Mouse (Mus musculus): ENCODE results near the gene Slc17a7. TPM values are rescaled to one million over a fixed set of nuclear protein-coding genes. Genes with fewer than 3 reads are reported as not detected.

Gene Slc17a7
- polyA plus RNA-seq, 1 experiment from 2014 or later = 0.42 TPM

- Histone ChIP-seq H3K4me2 (peak overlapping the region; percentile 96), H3K27ac (peak overlapping the region; percentile 92), H3K4me1 (replicated peaks) (peaks cover 63% of the 10 kb centered on the region), H3K27me3 (no peaks in the 10 kb centered on the region), H3K9ac (peak overlapping the region; percentile 99), H3K36me3 (peaks cover 44% of the 10 kb centered on the region), H3K4me3 (peak overlapping the region; percentile 92; the same call in 1 of the 2 replicates), H3K9me3 (no peaks in the 10 kb centered on the region)
- 79% methylated on average over 17 of the region's 17 CpGs for WGBS
- ATAC-seq (ENCODE audit: low FRiP score) = no peak
Measured at GRCm38 (mm10) chr7:45126147-45126843, 37.5 kb upstream of the Slc17a7 start.

DNA sequence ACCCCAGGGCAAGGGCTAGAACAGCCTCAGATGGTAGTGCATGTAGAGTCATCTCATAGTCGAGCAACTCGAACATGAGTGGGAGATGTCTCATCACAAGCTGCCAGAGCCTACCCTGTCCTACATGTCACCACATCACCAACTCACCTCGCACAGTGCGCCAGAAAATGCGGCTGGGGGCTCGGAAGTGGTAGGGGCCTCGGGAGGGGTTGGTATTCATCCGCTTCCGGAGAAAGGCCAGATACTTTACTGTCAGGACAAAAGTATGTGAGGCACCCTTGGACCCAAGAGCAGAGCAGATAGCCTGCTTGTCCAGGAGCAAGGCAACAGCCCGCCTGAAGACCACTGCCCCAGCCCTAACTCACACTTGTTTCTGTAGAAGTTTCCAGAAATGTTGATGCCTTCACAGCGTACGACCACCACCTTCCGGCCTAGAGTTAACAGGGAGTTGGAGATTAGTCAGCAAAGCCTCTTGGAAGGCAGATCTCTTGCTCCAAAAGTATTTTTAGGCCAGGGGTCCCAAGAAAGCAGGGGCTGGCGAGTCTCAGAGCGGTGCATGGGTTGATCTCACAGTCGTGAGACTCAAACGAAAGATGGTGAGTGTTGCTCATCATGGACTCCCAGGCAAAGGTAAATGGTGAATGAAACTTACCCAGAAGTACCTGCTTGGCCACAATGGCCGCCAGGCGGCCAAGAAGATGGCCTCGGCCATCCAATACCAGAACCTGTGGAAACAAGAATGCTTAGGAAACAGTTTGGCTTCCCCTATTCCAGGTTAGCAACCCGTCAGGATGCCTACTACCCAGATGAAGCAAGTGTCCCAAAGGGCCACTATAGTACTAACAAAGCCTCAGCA is 36.7 kb upstream of the Slc17a7 start:
- Histone ChIP-seq H3K27me3 (no peaks in the 10 kb centered on the region), H3K36me3 (peaks cover 36% of the 10 kb centered on the region), H3K4me3 (peak overlapping the region; percentile 92), H3K9me3 (no peaks in the 10 kb centered on the region), H3K27ac (peak overlapping the region; percentile 92), H3K4me2 (peak overlapping the region; percentile 96), H3K4me1 (replicated peaks) (peaks cover 55% of the 10 kb centered on the region), H3K9ac (peak overlapping the region; percentile 99)
- ATAC-seq (ENCODE audit: low FRiP score) = no peak
- WGBS = 46% methylated on average over 21 of the region's 21 CpGs

GRCm38 (mm10) chr7:45127700-45128224 is 36.0 kb upstream of the Slc17a7 start:
- under 1% methylated on average over 6 of the region's 6 CpGs for WGBS
- H3K9ac ChIP-seq = peak overlapping the region; percentile 99
- peak overlapping the region; percentile 92 for H3K4me3 ChIP-seq
- peaks cover 29% of the 10 kb centered on the region for H3K36me3 ChIP-seq
- H3K4me1 ChIP-seq (replicated peaks) = peaks cover 49% of the 10 kb centered on the region
- no peak for ATAC-seq (ENCODE audit: low FRiP score)
- peak overlapping the region; percentile 96 for H3K4me2 ChIP-seq
- no peaks in the 10 kb centered on the region for H3K9me3 ChIP-seq
- H3K27me3 ChIP-seq = no peaks in the 10 kb centered on the region
- H3K27ac ChIP-seq = peak overlapping the region; percentile 92

DNA sequence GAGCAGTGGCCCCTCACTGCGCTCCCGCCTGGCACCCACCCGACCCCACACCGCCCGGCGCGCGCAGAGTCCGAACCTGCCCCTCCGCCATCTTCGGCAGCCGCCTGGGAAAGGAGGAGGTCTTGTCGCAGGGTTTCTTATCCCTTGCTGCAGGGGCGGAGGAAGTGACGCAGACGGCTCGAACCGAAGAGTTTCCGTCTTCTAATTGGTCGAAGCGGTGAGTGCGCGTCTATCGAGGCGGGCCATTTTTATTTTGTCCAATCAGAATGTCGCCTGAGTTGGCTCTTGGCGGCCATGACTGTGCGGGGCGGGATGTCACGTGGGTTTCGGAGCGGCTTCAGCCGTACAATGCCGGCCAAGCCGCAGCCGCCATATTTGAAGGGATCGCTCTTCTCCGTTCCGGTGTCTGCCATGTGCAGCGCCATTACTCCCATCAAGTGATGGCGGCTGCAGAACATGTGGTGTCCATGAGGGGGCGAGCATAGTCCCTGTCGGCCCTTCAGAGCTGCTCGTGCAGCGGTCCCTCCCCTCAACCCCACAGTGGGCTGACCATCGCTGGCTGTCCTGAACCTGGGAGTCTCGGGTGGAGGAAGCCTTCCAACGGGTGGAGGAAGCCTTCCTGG is 35.0 kb upstream of the Slc17a7 start, which contains the start of gene Rpl13a:
Gene Rpl13a (minus strand): TSS at position 138 of the 623 bp plus-strand sequence.
- Histone ChIP-seq H3K4me3 (peak within 1 kb of the TSS; percentile 92), H3K9me3 (no peaks in the 10 kb centered on the region), H3K4me2 (peak within 1 kb of the TSS; percentile 96), H3K9ac (peak within 1 kb of the TSS; percentile 99), H3K27ac (peak within 1 kb of the TSS; percentile 95), H3K27me3 (0 out of 2 replicates have a peak, but pooled peaks cover 1% of the 10 kb centered on the region), H3K36me3 (peaks cover 27% of the 10 kb centered on the region), H3K4me1 (replicated peaks) (peaks cover 41% of the 10 kb centered on the region)
- ATAC-seq (ENCODE audit: low FRiP score) = peak; percentile 94
- under 1% methylated on average over 48 of the region's 48 CpGs for WGBS

- H3K9ac ChIP-seq = peak overlapping the region; percentile 68
- peak overlapping the region; percentile 92 for H3K4me3 ChIP-seq
- H3K4me2 ChIP-seq = peak overlapping the region; percentile 61
- peaks cover 27% of the 10 kb centered on the region for H3K36me3 ChIP-seq
- peaks cover 41% of the 10 kb centered on the region for H3K4me1 ChIP-seq (replicated peaks)
- no peak for ATAC-seq (ENCODE audit: low FRiP score)
- H3K9me3 ChIP-seq = no peaks in the 10 kb centered on the region
- WGBS = under 1% methylated on average over 17 of the region's 17 CpGs
- peak overlapping the region; percentile 95 for H3K27ac ChIP-seq
- H3K27me3 ChIP-seq = 0 out of 2 replicates have a peak, but pooled peaks cover 2% of the 10 kb centered on the region
Measured at GRCm38 (mm10) chr7:45129318-45129717, 34.4 kb upstream of the Slc17a7 start.

DNA sequence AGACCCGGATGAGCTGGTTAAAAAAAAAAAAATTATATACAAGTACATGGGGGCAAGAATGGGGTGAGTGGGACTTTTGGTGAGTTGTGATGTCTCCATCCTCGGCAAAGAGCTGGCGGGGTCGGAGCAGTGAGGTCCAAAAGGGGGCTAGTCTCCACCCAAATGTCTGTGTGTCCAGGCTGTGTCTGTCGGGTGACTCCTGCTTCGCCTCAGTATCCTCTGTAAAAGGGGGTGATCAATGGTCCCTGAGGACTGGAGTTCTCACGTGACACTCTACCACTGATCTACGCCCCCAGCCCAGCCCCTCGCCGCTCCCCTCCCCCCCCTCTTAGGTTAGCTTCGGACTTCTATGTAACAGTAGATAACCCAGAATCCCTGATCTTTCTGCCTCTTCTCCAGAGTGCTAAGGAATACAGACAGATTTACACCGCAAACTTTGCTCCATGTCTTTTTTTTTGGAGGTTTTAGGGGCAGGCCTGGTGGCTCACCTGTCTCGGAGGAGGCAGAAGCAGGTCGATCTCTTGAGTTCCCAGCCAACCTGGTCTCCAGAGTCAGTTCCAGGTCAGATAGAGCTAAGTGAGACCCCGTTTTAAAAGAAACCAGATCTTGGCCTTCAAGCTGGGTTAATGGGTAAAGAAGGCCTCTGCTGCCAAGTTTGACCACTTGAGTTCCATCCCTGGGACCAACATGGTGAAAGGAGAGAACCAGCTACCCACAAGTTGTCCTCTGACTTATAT is 33.8 kb upstream of the Slc17a7 start:
- 52% methylated on average over 15 of the region's 15 CpGs for WGBS

DNA sequence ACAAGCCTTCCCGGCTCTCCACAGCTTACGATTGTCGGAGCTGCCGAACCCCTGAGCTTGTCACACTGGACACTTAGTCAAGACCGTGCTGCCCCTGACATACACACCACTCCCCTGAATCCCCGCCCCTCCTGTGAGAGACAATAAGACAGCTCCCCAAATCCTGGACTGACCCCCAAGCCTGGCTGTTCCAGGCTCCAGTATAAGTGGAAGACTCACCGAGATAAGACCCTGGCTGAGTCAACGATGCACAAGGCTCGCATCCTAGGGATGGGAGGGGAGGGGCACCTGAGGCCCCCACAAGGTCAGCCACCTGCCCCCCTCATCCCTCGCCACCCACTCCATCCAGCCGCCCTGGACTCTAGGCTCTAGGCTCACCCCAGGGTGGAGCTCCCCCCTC is 31.9 kb upstream of the Slc17a7 start:
- H3K4me1 ChIP-seq (replicated peaks) = peaks cover 31% of the 10 kb centered on the region
- H3K9ac ChIP-seq = no peak overlapping the region
- ATAC-seq (ENCODE audit: low FRiP score) = no peak
- no peak overlapping the region for H3K27ac ChIP-seq
- peaks cover 23% of the 10 kb centered on the region for H3K27me3 ChIP-seq
- H3K4me3 ChIP-seq = no peak overlapping the region
- H3K4me2 ChIP-seq = no peak overlapping the region
- 76% methylated on average over 11 of the region's 11 CpGs for WGBS
- H3K36me3 ChIP-seq = peaks cover 7% of the 10 kb centered on the region
- H3K9me3 ChIP-seq = no peaks in the 10 kb centered on the region

More for the DNA sequence above, 33.8 kb upstream of the Slc17a7 start:
- peak overlapping the region; percentile 92 for H3K4me3 ChIP-seq
- peaks cover 9% of the 10 kb centered on the region; the same call in 1 of the 2 replicates for H3K27me3 ChIP-seq
- peaks cover 36% of the 10 kb centered on the region for H3K4me1 ChIP-seq (replicated peaks)
- peak overlapping the region; percentile 95 for H3K27ac ChIP-seq
- peak overlapping the region; percentile 61 for H3K4me2 ChIP-seq
- no peaks in the 10 kb centered on the region for H3K9me3 ChIP-seq
- ATAC-seq (ENCODE audit: low FRiP score) = no peak
- peak overlapping the region; percentile 68 for H3K9ac ChIP-seq
- H3K36me3 ChIP-seq = peaks cover 26% of the 10 kb centered on the region

- WGBS = 81% methylated on average over 8 of the region's 8 CpGs
- Histone ChIP-seq H3K4me1 (replicated peaks) (peaks cover 22% of the 10 kb centered on the region), H3K36me3 (no peaks in the 10 kb centered on the region), H3K4me3 (no peak overlapping the region), H3K27me3 (peaks cover 35% of the 10 kb centered on the region), H3K27ac (no peak overlapping the region), H3K4me2 (no peak overlapping the region), H3K9ac (no peak overlapping the region), H3K9me3 (no peaks in the 10 kb centered on the region)
- no peak for ATAC-seq (ENCODE audit: low FRiP score)
Measured at GRCm38 (mm10) chr7:45133446-45134159, 30.1 kb upstream of the Slc17a7 start.

DNA sequence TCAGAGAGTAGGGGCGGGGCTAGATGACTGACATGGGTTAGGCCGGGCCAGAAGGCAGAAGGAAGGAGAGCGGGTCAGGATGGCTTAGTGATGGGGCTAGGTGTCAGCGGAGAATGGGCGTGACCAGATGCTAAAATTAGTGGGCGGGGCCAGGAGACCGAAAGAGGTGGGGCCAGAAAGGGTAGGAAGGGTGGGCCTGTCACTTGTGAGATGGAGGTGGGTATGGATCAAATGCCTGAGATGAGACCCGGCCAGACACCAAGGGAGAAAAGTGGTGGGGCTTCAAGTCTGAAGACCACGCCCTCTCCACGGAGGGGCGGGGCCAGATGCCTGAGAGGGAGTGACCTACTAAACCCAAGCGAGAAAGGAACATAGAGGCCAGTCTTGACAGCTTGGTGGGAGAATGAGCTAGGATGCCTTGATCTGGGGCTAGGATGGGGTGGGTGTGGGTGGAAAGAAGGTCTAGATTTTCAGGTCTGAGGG is 29.2 kb upstream of the Slc17a7 start:
- 10% methylated on average over 12 of the region's 12 CpGs for WGBS
- H3K4me2 ChIP-seq = no peak overlapping the region
- H3K9me3 ChIP-seq = no peaks in the 10 kb centered on the region
- H3K27ac ChIP-seq = no peak overlapping the region
- peaks cover 18% of the 10 kb centered on the region for H3K4me1 ChIP-seq (replicated peaks)
- no peaks in the 10 kb centered on the region for H3K36me3 ChIP-seq
- H3K9ac ChIP-seq = no peak overlapping the region
- H3K4me3 ChIP-seq = no peak overlapping the region
- H3K27me3 ChIP-seq = peaks cover 35% of the 10 kb centered on the region
- no peak for ATAC-seq (ENCODE audit: low FRiP score)

DNA sequence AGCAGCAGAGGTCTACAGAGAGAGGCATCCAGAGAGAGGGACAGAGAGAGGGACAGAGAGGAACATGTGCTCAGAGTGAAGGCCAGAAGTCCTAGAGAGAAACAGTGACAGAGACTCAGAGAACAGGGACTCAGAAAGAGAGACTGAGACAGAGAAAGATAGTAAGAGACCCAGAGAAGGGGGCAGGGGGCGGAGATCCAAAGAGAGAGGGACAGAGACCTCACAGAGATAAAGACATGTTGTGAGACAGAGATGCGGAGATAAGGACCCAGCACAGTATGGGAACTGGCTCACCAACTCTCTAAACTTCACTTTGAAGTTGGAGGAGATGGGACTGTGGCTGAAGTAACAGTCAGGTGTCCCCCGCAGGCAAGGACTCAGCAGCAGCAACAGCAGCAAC is 28.4 kb upstream of the Slc17a7 start:
- Histone ChIP-seq H3K9me3 (no peaks in the 10 kb centered on the region), H3K27me3 (peaks cover 35% of the 10 kb centered on the region), H3K9ac (peak overlapping the region; percentile 62; the same call in 1 of the 2 replicates), H3K4me2 (peak overlapping the region; percentile 58; the same call in 1 of the 2 replicates), H3K27ac (no peak overlapping the region), H3K36me3 (no peaks in the 10 kb centered on the region), H3K4me3 (peak overlapping the region; percentile 39; the same call in 1 of the 2 replicates), H3K4me1 (replicated peaks) (peaks cover 12% of the 10 kb centered on the region)
- no peak for ATAC-seq (ENCODE audit: low FRiP score)
- WGBS = 76% methylated on average over 3 of the region's 3 CpGs

Measured in hindbrain, embryonic 13.5 days (tissue).